Mouse (Mus musculus) embryonic facial prominence, embryonic 11.5 days (tissue): ENCODE measurements around the gene Erc2. TPM values are rescaled to one million over a fixed set of nuclear protein-coding genes. Genes with fewer than 3 reads are reported as not detected.

Experiments
- ATAC-seq: fragments of 200-750 bp; cut with Nextera tagmentation; replicated peaks from 2 replicates; pipeline ENCODE4 v1.8.0; 2017; ENCODE audit warnings: low read depth; ENCODE audit not compliant: insufficient number of reproducible peaks, low FRiP score, low TSS enrichment
- DNase-seq: peaks from one replicate; pipeline ENCODE4 v3.0.0-alpha.2; 2015; ENCODE audit warnings: low spot score
- H3K27ac ChIP-seq: fragments of 300-500 bp; sonication (generic); replicated peaks from 2 replicates; pipeline ENCODE4 v1.5.1; 2014; ENCODE audit warnings: mild to moderate bottlenecking, low read depth, low read length, control low read depth
- H3K27me3 ChIP-seq: fragments of 300-500 bp; sonication (generic); 2 replicates; pipeline ENCODE4 v1.6.1; 2014; ENCODE audit warnings: mild to moderate bottlenecking, low read length, moderate library complexity, mixed read lengths; ENCODE audit not compliant: control insufficient read depth, insufficient read depth
- H3K36me3 ChIP-seq: fragments of 300-500 bp; sonication (generic); replicated peaks from 2 replicates; pipeline ENCODE4 v1.6.1; 2014; ENCODE audit warnings: low read depth, mild to moderate bottlenecking, low read length, moderate library complexity, mixed read lengths; ENCODE audit not compliant: control insufficient read depth, insufficient read depth
- H3K4me1 ChIP-seq: fragments of 300-500 bp; sonication (generic); 2 replicates; pipeline ENCODE4 v1.6.1; 2014; ENCODE audit warnings: low read length, mixed read lengths; ENCODE audit not compliant: control insufficient read depth, insufficient read depth
- H3K4me2 ChIP-seq: fragments of 300-500 bp; sonication (generic); 2 replicates; pipeline ENCODE4 v1.6.1; 2014; ENCODE audit warnings: low read depth, mild to moderate bottlenecking, control low read depth, low read length, moderate library complexity
- H3K4me3 ChIP-seq: fragments of 300-500 bp; sonication (generic); 2 replicates; pipeline ENCODE4 v1.5.1; 2014; ENCODE audit warnings: low read depth, low read length, control low read depth
- H3K9ac ChIP-seq: fragments of 300-500 bp; sonication (generic); replicated peaks from 2 replicates; pipeline ENCODE4 v1.6.1; 2014; ENCODE audit warnings: mild to moderate bottlenecking, control low read depth, low read length
- H3K9me3 ChIP-seq: fragments of 300-500 bp; sonication (generic); replicated peaks from 2 replicates; pipeline ENCODE4 v1.6.1; 2016; ENCODE audit warnings: mild to moderate bottlenecking, low read length, inconsistent platforms, mixed read lengths; ENCODE audit not compliant: control insufficient read depth
- whole genome bisulfite sequencing: fragments of 180-500 bp; shearing (Covaris S2); extraction: QIAGEN DNeasy Blood & Tissue Kit; methylation state at CpG from one replicate; pipeline ENCODE4 v1.1.7; 2014; 5-methylcytosine and 5-hydroxymethylcytosine counted together
- polyA plus RNA-seq: library from polyadenylated mRNA; unstranded; fragments of >200 nt; fragmentation: Nextera tagmentation; extraction: Ambion mirVana; gene quantifications from 2 replicates; pipeline ENCODE4 v1.2.1, GENCODE M21; 2014

Gene Erc2
- polyA plus RNA-seq, 1 experiment from 2014 or later, result 5.2 TPM

- Histone ChIP-seq H3K4me1 (no peaks in the 10 kb centered on the region), H3K4me3 (no peak overlapping the region), H3K27ac (no peak overlapping the region), H3K9ac (no peak overlapping the region), H3K9me3 (no peaks in the 10 kb centered on the region), H3K4me2 (no peak overlapping the region), H3K27me3 (no peaks in the 10 kb centered on the region), H3K36me3 (no peaks in the 10 kb centered on the region)
- ATAC-seq (no peak), DNase-seq (no peak)
- WGBS, result 89% methylated on average over 6 of the region's 6 CpGs
Measured at GRCm38 (mm10) chr14:28023199-28023598, 401.0 kb downstream of the Erc2 start.

GRCm38 (mm10) chr14:28030870-28031269 lies 408.6 kb downstream of the Erc2 start:
- 60% methylated on average over 1 of the region's 1 CpGs for WGBS

GRCm38 (mm10) chr14:28035013-28035412 lies 412.8 kb downstream of the Erc2 start:
- Histone ChIP-seq H3K9me3 (no peaks in the 10 kb centered on the region), H3K4me2 (no peak overlapping the region), H3K27ac (no peak overlapping the region), H3K9ac (no peak overlapping the region), H3K4me1 (no peaks in the 10 kb centered on the region), H3K27me3 (no peaks in the 10 kb centered on the region), H3K36me3 (no peaks in the 10 kb centered on the region), H3K4me3 (no peak overlapping the region)
- no peak for ATAC-seq
- no peak for DNase-seq
- WGBS, result 75% methylated on average over 2 of the region's 2 CpGs

More at GRCm38 (mm10) chr14:28030870-28031269, 408.6 kb downstream of the Erc2 start:
- Histone ChIP-seq H3K4me1 (no peaks in the 10 kb centered on the region), H3K9me3 (no peaks in the 10 kb centered on the region), H3K27me3 (no peaks in the 10 kb centered on the region), H3K9ac (no peak overlapping the region), H3K27ac (no peak overlapping the region), H3K36me3 (no peaks in the 10 kb centered on the region), H3K4me2 (no peak overlapping the region), H3K4me3 (no peak overlapping the region)
- DNase-seq (no peak), ATAC-seq (no peak)

GRCm38 (mm10) chr14:28043095-28043494 lies 420.9 kb downstream of the Erc2 start:
- no peaks in the 10 kb centered on the region for H3K36me3 ChIP-seq
- H3K9me3 ChIP-seq, result no peaks in the 10 kb centered on the region
- no peak overlapping the region for H3K9ac ChIP-seq
- ATAC-seq (no peak), DNase-seq (peak; percentile 36)
- H3K4me1 ChIP-seq, result no peaks in the 10 kb centered on the region
- no peak overlapping the region for H3K4me3 ChIP-seq
- 48% methylated on average over 4 of the region's 4 CpGs for WGBS
- H3K27me3 ChIP-seq, result no peaks in the 10 kb centered on the region
- H3K4me2 ChIP-seq, result no peak overlapping the region
- H3K27ac ChIP-seq, result no peak overlapping the region

- Histone ChIP-seq H3K4me2 (no peak overlapping the region), H3K9me3 (no peaks in the 10 kb centered on the region), H3K4me3 (no peak overlapping the region), H3K36me3 (no peaks in the 10 kb centered on the region), H3K9ac (no peak overlapping the region), H3K27me3 (no peaks in the 10 kb centered on the region), H3K4me1 (no peaks in the 10 kb centered on the region), H3K27ac (no peak overlapping the region)
- DNase-seq (no peak), ATAC-seq (no peak)
- 93% methylated on average over 5 of the region's 5 CpGs for WGBS
Measured at GRCm38 (mm10) chr14:28051646-28052045, 429.4 kb downstream of the Erc2 start.

GRCm38 (mm10) chr14:28057159-28057884 lies 435.1 kb downstream of the Erc2 start:
- H3K4me3 ChIP-seq, result no peak overlapping the region
- no peaks in the 10 kb centered on the region for H3K9me3 ChIP-seq
- ATAC-seq, result no peak
- DNase-seq, result no peak
- H3K4me1 ChIP-seq, result no peaks in the 10 kb centered on the region; the same call in 1 of the 2 replicates
- H3K36me3 ChIP-seq, result no peaks in the 10 kb centered on the region
- no peak overlapping the region for H3K27ac ChIP-seq
- WGBS, result 44% methylated on average over 11 of the region's 11 CpGs
- H3K4me2 ChIP-seq, result no peak overlapping the region
- no peak overlapping the region for H3K9ac ChIP-seq
- no peaks in the 10 kb centered on the region for H3K27me3 ChIP-seq

- Histone ChIP-seq H3K27me3 (no peaks in the 10 kb centered on the region), H3K9ac (no peak overlapping the region), H3K36me3 (no peaks in the 10 kb centered on the region), H3K27ac (no peak overlapping the region), H3K9me3 (no peaks in the 10 kb centered on the region), H3K4me3 (no peak overlapping the region), H3K4me2 (no peak overlapping the region), H3K4me1 (no peaks in the 10 kb centered on the region; the same call in 1 of the 2 replicates)
- whole genome bisulfite sequencing, result 18% methylated on average over 18 of the region's 18 CpGs
- peak; percentile 36 for DNase-seq
- ATAC-seq, result peak; percentile 67; the same call in 1 of the 2 replicates
Measured at GRCm38 (mm10) chr14:28057885-28058860, 435.9 kb downstream of the Erc2 start.

- no peak for ATAC-seq
- no peaks in the 10 kb centered on the region for H3K36me3 ChIP-seq
- no peaks in the 10 kb centered on the region for H3K9me3 ChIP-seq
- H3K27ac ChIP-seq, result no peak overlapping the region
- no peak overlapping the region for H3K9ac ChIP-seq
- H3K4me2 ChIP-seq, result no peak overlapping the region
- H3K27me3 ChIP-seq, result no peaks in the 10 kb centered on the region
- DNase-seq, result no peak
- WGBS, result 74% methylated on average over 4 of the region's 4 CpGs
- H3K4me1 ChIP-seq, result no peaks in the 10 kb centered on the region; the same call in 1 of the 2 replicates
- H3K4me3 ChIP-seq, result no peak overlapping the region
Measured at GRCm38 (mm10) chr14:28060891-28061290, 438.7 kb downstream of the Erc2 start.
